Mouse (Mus musculus): Measurements from ENCODE around the gene Reln.

GRCm38 (mm10) chr5:21858653-21859052 lies 485.8 kb downstream of the Reln start:
- no peak for TF ChIP-seq POLR2A (IDR thresholded peaks at IDR 0.05; ENCODE audit: extremely low read depth, insufficient read depth, low read length)
- no peak for TF ChIP-seq CTCF (IDR thresholded peaks at IDR 0.05; ENCODE audit: extremely low read depth, insufficient read depth, low read length)
